Mouse (Mus musculus) midbrain, embryonic 15.5 days (tissue): ENCODE measurements around the gene Cbr2. TPM values are rescaled to one million over a fixed set of nuclear protein-coding genes. Genes with fewer than 3 reads are reported as not detected.
"Not testable (repeated sequence)": the region's sequence is repeated elsewhere in the genome, so short reads cannot be mapped to it uniquely, and the experiment has no call there.

Experiments used
- ATAC-seq: fragments of 200-750 bp; cut with Nextera tagmentation; replicated peaks from 2 replicates; pipeline ENCODE4 v1.8.0; 2017; ENCODE audit warnings: moderate TSS enrichment
- H3K27ac ChIP-seq: fragments of 300-500 bp; sonication (generic); 2 replicates; pipeline ENCODE4 v1.5.1; 2015; ENCODE audit warnings: mild to moderate bottlenecking, inconsistent platforms
- H3K27me3 ChIP-seq: fragments of 300-500 bp; sonication (generic); replicated peaks from 2 replicates; pipeline ENCODE4 v1.6.1; 2015; ENCODE audit warnings: inconsistent platforms
- H3K36me3 ChIP-seq: fragments of 300-500 bp; sonication (generic); replicated peaks from 2 replicates; pipeline ENCODE4 v1.6.1; 2015; ENCODE audit warnings: inconsistent platforms
- H3K4me1 ChIP-seq: fragments of 300-500 bp; sonication (generic); 2 replicates; pipeline ENCODE4 v1.6.1; 2015; ENCODE audit warnings: inconsistent platforms
- H3K4me2 ChIP-seq: fragments of 300-500 bp; sonication (generic); 2 replicates; pipeline ENCODE4 v1.6.1; 2015; ENCODE audit warnings: inconsistent platforms, mild to moderate bottlenecking, moderate library complexity
- H3K4me3 ChIP-seq: fragments of 300-500 bp; sonication (generic); 2 replicates; pipeline ENCODE4 v1.5.1; 2015; ENCODE audit warnings: mild to moderate bottlenecking, inconsistent platforms
- H3K9ac ChIP-seq: fragments of 300-500 bp; sonication (generic); 2 replicates; pipeline ENCODE4 v1.6.1; 2015; ENCODE audit warnings: mild to moderate bottlenecking, inconsistent platforms
- H3K9me3 ChIP-seq: fragments of 300-500 bp; sonication (generic); 2 replicates; pipeline ENCODE4 v1.6.1; 2016; ENCODE audit warnings: inconsistent platforms
- WGBS: fragments of 180-500 bp; shearing (Covaris S2); methylation state at CpG from one replicate; pipeline ENCODE4 v1.1.7; 2015; ENCODE audit warnings: mixed read lengths; 5-methylcytosine and 5-hydroxymethylcytosine counted together
- polyA plus RNA-seq: library from polyadenylated mRNA; unstranded; fragments of >200 nt; fragmentation: Nextera tagmentation; extraction: Ambion mirVana; gene quantifications from 2 replicates; pipeline ENCODE4 v1.2.1, GENCODE M21; 2015

Cbr2 gene
- 1.2 and 2.2 TPM in 2 replicates for polyA plus RNA-seq

DNA sequence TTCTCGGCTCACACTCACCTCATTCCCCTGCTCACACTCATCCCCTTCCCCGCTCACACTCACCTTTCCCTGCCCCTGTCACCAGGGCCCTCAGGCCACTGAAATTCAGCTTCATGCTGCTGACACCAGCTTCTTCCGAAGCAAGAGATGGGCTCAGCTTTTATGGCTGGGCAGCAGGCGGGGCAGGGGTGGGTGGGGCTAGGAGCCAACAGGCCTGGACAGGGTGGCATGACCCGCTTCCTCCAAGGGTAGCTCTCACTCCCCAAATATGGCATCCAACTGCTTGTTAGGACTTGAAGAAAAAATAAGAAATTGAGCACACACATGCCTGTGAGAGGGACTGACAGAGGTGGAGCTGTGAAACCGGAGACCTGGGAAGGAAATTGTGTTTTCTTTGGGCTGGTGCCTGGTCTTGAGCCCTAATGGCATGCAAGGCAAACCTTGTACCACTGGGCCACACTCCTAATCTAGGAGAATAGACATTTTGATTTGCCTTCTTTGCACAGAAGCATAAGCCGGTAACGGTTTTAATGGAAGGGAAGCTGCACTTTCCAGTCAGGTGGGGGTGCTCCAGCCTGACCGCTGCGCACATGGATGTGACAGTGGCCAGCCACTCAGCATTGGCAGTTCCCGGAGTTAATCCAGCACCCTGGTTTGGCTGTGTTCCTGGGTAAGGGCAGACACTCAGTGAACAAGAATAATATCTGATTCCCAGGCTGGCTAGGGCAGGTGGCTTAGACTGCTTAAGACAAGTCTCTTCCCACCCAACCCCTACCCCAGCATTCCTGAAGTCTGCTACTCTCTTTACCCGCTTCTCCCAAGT lies at the start of gene Cbr2:
Cbr2 (minus strand) TSS at position 257 of the 823 bp plus-strand sequence.
- Histone ChIP-seq H3K4me2 (no peak within 1 kb of the TSS), H3K27ac (no peak within 1 kb of the TSS), H3K4me3 (no peak within 1 kb of the TSS), H3K9ac (no peak within 1 kb of the TSS), H3K4me1 (peaks cover 2% of the 10 kb centered on the region), H3K9me3 (no peaks in the 10 kb centered on the region), H3K27me3 (peaks cover 5% of the 10 kb centered on the region; the same call in 1 of the 2 replicates), H3K36me3 (no peaks in the 10 kb centered on the region)
- no peak for ATAC-seq
- WGBS = 80% methylated on average over 12 of the region's 12 CpGs

DNA sequence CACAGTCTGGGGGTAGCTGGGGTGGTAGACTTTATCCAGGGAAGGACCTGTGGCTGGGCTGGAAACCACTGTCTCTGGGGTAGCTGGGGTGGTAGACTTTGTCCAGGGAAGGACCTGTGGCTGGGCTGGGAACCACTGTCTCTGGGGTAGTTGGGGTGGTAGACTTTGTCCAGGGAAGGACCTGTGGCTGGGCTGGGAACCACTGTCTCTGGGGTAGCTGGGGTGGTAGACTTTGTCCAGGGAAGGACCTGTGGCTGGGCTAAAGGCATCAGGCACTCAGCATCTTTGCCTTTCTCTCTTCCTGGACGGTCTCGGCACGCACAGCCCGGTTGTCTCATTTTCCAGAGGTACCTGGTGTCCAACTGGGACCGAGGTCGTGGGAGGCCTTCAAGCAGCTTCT lies 49.4 kb upstream of the Cbr2 start:
- not testable (repeated sequence) for H3K9ac ChIP-seq, H3K27me3 ChIP-seq, H3K27ac ChIP-seq, H3K4me3 ChIP-seq, H3K9me3 ChIP-seq, ATAC-seq, H3K4me2 ChIP-seq
- 0 out of 2 replicates have a peak, but pooled peaks cover 16% of the 10 kb centered on the region for H3K36me3 ChIP-seq
- WGBS = 86% methylated on average over 6 of the region's 6 CpGs
- H3K4me1 ChIP-seq = peaks cover 27% of the 10 kb centered on the region

DNA sequence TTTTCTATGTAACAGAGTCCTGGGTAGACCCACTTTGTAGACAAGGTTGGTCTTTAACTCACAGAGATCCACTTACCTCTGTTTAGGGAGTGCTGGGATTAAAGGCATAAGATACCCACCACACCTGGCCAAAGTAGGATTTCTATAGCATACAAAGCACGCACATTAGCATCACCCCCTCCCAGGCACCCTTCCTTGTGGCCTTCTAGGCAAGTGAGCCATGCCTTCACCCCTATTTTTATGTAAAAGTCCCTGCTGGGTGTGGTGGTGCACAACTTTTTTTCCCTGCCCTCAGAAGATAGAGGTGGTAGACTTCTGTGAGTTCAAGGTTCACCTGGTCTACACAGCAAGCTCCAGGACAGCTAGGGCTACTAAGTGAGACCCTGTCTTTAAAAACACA lies 48.0 kb upstream of the Cbr2 start:
- Histone ChIP-seq H3K4me3 (no peak overlapping the region), H3K27me3 (no peaks in the 10 kb centered on the region), H3K9ac (no peak overlapping the region), H3K36me3 (0 out of 2 replicates have a peak, but pooled peaks cover 14% of the 10 kb centered on the region), H3K4me1 (peaks cover 21% of the 10 kb centered on the region), H3K9me3 (no peaks in the 10 kb centered on the region), H3K27ac (no peak overlapping the region), H3K4me2 (no peak overlapping the region)
- 72% methylated on average over 1 of the region's 1 CpGs for WGBS
- no peak for ATAC-seq

DNA sequence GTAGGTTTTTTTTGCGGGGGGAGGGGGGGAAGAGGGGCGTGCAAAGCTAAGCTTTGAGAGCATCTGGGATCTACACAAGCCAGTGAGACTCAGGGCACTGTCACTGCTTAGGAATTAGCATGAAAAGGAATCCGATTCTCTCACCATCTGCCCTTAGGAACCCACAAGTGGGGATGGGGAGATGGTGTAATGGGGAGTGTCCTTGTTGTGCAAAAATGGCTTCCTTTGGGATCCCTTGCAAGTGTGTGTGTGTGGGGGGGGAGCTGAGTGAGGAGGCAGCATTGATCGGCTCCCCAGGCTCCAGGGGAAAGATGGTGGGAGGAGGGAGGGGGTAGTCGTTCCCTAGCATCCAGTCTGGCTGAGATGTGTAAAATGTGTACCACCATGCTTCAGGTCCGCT lies 45.2 kb upstream of the Cbr2 start:
- Histone ChIP-seq H3K27me3 (no peaks in the 10 kb centered on the region), H3K27ac (no peak overlapping the region), H3K9me3 (no peaks in the 10 kb centered on the region), H3K4me2 (no peak overlapping the region), H3K4me3 (no peak overlapping the region), H3K9ac (no peak overlapping the region), H3K36me3 (0 out of 2 replicates have a peak, but pooled peaks cover 13% of the 10 kb centered on the region), H3K4me1 (0 out of 2 replicates have a peak, but pooled peaks cover 7% of the 10 kb centered on the region)
- no peak for ATAC-seq
- whole genome bisulfite sequencing = 30% methylated on average over 6 of the region's 6 CpGs

DNA sequence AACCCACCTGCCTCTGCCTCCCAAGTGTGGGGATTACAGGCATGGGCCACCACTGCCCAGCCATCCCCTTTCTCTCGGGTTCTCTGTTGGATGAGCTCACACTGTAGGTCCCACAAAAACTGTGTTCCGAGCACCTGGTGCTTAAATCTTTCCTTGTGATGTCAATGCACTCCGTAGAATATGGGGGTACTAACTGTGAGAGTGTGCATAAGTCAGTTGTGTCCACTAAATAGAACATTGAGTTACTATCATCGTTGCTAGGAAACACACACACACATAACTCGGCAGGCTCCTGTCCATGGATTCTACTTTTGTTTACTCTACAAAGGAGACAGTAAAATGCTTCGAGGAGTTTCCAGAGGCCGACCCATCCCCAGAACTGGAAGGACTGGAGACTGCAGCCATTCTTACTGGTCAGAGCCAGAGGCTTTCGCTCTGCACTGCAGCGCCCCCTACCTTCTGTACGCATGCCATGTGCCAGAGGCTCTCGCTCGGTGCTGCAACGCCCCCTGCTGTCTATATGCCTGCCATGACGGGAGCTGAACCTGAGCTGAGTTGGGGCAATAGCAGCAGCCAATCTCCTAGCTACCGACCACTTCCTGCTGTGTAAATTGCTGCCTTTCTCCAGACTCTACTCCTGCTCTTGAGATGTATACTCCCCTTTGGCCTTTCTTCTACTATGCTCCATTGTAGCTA lies 44.0 kb upstream of the Cbr2 start:
- 27% methylated on average over 15 of the region's 15 CpGs for WGBS
- H3K27me3 ChIP-seq = no peaks in the 10 kb centered on the region
- H3K36me3 ChIP-seq = 0 out of 2 replicates have a peak, but pooled peaks cover 6% of the 10 kb centered on the region
- 0 out of 2 replicates have a peak, but pooled peaks cover 7% of the 10 kb centered on the region for H3K4me1 ChIP-seq
- H3K9me3 ChIP-seq = no peaks in the 10 kb centered on the region
- no peak overlapping the region for H3K9ac ChIP-seq
- ATAC-seq = peak; percentile 82
- no peak overlapping the region for H3K27ac ChIP-seq
- no peak overlapping the region for H3K4me3 ChIP-seq
- no peak overlapping the region for H3K4me2 ChIP-seq

DNA sequence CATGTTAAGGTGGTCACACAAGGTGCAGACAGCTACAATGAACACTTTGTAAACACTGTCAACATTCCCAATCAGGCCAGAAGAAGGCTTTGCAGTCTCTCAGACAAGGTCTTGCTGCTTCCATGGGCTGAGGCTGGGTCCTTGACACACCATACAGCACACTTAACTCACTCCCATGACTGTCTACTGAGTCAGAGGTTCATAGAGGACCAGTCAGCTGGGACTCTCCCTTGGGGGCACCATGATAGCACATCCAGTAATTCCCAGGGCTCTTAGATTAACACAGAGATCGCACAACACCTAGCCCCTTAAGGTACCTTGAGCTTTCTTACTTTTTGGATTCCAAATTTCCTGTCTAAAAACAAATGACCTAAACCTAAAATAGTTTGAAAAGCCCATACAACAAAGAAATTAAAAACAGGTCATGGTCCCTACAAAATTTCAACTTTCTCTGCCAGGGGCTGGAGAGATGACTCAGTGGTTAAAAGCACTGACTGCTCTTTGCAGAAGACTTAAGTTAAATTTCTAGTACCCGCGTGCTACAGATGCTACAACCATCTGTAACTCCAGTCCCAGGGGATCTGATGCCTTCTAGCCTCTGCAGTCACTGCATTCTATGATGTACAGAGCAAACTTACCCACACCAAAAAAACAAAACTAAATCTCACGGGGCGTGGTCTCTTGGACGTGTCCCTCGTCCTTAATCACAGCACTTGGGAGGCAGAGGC lies 41.7 kb upstream of the Cbr2 start:
- 88% methylated on average over 7 of the region's 7 CpGs for WGBS
- H3K4me1 ChIP-seq = 0 out of 2 replicates have a peak, but pooled peaks cover 7% of the 10 kb centered on the region
- H3K27me3 ChIP-seq = no peaks in the 10 kb centered on the region
- no peak for ATAC-seq
- H3K4me3 ChIP-seq = no peak overlapping the region
- no peak overlapping the region for H3K4me2 ChIP-seq
- H3K36me3 ChIP-seq = no peaks in the 10 kb centered on the region
- no peaks in the 10 kb centered on the region for H3K9me3 ChIP-seq
- H3K27ac ChIP-seq = no peak overlapping the region
- no peak overlapping the region for H3K9ac ChIP-seq

DNA sequence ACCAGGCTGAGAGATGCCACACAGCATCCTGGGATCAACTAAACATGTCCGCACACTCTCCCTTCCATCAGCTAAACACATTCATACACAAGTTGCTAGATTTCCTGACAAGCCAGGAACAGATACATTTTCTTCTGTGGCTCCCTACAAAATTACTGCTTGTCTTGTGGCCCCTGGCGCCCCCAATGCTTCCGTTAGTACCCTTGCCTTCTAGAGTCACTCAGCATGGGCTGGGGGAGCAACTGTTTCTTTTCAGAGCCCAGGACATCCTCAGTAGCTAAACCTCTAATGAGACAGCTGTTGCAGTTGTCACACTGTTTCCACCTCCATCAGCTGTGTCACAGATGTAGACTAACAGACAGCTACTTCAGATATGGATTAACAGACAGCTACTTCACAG lies 40.8 kb upstream of the Cbr2 start:
- WGBS = 82% methylated on average over 3 of the region's 3 CpGs
- H3K27me3 ChIP-seq = no peaks in the 10 kb centered on the region
- ATAC-seq = no peak
- no peak overlapping the region for H3K9ac ChIP-seq
- H3K36me3 ChIP-seq = no peaks in the 10 kb centered on the region
- H3K4me1 ChIP-seq = 0 out of 2 replicates have a peak, but pooled peaks cover 7% of the 10 kb centered on the region
- no peak overlapping the region for H3K27ac ChIP-seq
- H3K4me3 ChIP-seq = no peak overlapping the region
- no peak overlapping the region for H3K4me2 ChIP-seq
- H3K9me3 ChIP-seq = no peaks in the 10 kb centered on the region

DNA sequence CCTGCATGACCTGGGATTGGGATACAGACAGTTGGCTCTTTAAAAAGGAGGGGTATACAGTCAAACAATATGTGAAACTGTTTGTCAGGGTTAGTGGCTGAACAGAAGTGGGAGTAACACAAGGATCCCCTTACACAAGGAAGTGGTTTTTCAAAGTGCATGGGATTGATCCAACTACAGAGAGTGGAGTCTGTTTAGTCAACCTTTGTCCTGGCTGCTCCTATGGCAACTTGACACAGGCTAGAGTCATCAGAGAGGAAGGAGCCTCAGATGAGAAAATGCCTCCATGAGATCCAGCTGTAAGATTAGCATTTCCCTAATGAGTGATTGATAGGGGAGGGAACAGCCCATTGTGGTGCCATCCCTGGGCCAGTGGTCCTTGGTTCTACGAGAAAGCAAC lies 36.3 kb upstream of the Cbr2 start:
- 63% methylated on average over 1 of the region's 1 CpGs for WGBS

DNA sequence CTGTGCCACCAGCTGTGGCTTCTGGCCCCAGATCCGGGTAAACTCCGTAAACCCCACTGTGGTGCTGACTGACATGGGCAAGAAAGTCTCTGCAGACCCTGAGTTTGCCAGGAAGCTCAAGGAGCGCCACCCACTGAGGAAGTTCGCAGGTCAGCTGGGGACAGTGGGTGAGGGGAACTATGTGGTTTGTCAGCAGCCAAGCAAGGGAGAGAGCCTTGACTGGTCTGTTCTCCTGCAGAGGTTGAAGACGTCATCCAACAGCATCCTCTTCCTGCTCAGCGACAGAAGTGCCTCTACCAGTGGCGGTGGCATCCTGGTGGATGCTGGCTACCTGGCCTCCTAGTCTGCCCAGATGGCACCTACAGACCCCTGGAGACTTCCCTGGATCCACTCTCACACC lies 35.1 kb upstream of the Cbr2 start:
- 79% methylated on average over 5 of the region's 7 CpGs for WGBS
- H3K36me3 ChIP-seq, H3K27me3 ChIP-seq, H3K9ac ChIP-seq, H3K9me3 ChIP-seq, H3K27ac ChIP-seq, H3K4me3 ChIP-seq, ATAC-seq, H3K4me1 ChIP-seq, H3K4me2 ChIP-seq: not testable (repeated sequence)

More for the DNA sequence above, 36.3 kb upstream of the Cbr2 start:
- Histone ChIP-seq H3K27ac (no peak overlapping the region), H3K4me2 (no peak overlapping the region), H3K9ac (no peak overlapping the region), H3K36me3 (no peaks in the 10 kb centered on the region), H3K4me1 (no peaks in the 10 kb centered on the region), H3K27me3 (no peaks in the 10 kb centered on the region), H3K4me3 (no peak overlapping the region), H3K9me3 (no peaks in the 10 kb centered on the region)
- no peak for ATAC-seq

DNA sequence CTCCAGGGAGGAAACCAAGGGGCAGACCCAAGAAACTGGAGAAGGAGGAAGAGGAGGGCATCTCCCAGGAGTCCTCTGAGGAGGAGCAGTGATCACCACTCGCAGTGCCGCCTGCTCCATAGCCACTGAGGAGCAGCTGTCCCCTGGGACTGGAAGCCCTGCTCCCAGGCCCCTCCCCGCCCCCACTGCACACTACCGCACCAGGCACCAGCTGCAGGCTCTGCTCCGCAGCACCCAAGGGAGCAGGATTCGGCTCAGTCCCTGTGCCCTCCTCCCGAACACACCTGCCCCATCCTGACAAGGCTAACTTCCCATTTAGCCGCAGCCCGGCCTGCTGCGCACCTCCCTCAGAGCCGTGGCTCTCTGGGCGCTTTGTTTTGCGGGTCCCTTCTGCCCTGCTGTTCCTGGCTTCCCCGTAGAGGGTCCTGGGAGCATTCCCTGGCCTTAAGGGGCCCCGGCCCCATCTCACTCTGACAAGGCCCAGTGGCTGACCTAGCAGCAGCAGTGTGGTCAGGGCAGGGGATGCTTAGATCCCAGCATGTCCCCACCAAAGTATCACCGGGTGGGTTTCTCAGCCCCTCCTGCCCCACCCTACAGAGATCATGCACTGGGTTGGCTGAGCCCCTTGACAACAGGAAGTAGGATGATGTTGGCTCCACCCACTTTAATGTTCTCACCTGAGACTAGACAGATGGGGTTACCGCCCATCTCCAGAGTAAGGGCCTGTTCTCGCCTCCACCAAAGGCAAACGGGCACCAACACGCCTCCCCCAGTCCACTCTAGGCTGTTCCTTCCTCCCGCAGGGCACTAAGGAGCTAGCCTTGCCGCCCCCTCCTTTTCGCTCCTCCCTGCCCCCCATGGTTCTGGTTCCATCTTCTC lies 31.4 kb upstream of the Cbr2 start:
- H3K4me3 ChIP-seq, H3K27me3 ChIP-seq, H3K9ac ChIP-seq, H3K36me3 ChIP-seq, H3K4me2 ChIP-seq, H3K27ac ChIP-seq, H3K4me1 ChIP-seq, H3K9me3 ChIP-seq: not testable (repeated sequence)
- ATAC-seq = peak; percentile 48; the same call in 1 of the 2 replicates
- 7% methylated on average over 6 of the region's 23 CpGs for WGBS

DNA sequence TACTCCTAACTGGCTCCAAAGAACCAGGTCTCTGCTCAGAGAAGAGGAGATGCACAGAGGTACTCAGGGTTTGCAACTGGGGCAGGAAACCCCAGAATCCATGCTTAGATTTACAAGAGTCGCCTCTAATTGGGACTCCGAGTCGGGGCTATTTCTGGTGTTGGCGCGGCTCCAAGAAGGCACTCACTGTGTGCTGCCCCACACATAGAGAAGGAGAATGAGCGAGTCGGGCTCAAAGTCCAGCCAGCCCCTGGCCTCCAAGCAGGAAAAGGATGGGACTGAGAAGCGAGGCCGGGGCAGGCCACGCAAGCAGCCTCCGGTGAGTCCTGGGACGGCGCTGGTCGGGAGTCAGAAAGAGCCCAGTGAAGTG lies 30.7 kb upstream of the Cbr2 start, which contains the start of gene Hmga1b:
Hmga1b (plus strand) TSS at position 123 of the 370 bp plus-strand sequence.
- not testable (repeated sequence) for H3K36me3 ChIP-seq, H3K4me3 ChIP-seq, H3K4me2 ChIP-seq, H3K9ac ChIP-seq, H3K27ac ChIP-seq, H3K9me3 ChIP-seq, ATAC-seq, H3K4me1 ChIP-seq, H3K27me3 ChIP-seq
- WGBS = 17% methylated on average over 14 of the region's 14 CpGs
